Mouse (Mus musculus) B cell, adult 2 months (primary cell): ENCODE data around the gene Mcam.

Experiments used
- DNase-seq, 2 experiments: peaks; one replicate each; pipeline ENCODE4 v3.0.0; 2022

The Mcam gene

GRCm38 (mm10) chr9:44134101-44134850 is at the start of gene Mcam:
Mcam (plus strand) TSS chr9:44134469.
- peak in 1 of 2 experiments; percentile 27 for DNase-seq

DNA sequence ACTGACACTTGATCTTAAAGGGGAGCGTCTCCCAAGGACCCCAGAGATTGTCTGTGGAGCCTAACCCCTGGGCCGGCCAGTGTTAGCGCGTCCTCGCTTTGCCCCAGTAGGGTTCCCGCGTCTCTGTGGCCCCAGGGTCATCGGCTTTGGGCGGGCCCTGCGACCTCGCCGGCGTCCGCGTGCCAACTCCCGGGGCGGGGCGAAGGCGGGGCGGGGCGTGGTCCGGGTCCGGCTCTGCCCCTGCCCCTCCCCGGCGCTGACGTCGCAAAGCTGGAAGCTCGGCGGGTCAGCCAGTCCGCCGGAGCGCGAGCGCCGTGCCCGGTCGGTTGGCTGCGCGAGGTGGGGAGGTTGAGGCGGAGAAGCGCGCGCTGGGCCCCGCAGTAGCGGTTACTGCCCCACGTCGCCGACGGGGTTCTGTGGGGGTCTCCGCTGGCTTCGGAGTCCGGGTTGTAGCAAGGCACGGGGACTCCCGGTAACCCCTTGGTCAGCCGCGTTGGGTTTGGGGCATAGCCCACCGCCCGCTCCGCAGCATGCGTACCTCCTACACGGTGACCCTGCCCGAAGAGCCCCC is 49.5 kb upstream of the Mcam start:
- peak; percentile 83 for DNase-seq

DNA sequence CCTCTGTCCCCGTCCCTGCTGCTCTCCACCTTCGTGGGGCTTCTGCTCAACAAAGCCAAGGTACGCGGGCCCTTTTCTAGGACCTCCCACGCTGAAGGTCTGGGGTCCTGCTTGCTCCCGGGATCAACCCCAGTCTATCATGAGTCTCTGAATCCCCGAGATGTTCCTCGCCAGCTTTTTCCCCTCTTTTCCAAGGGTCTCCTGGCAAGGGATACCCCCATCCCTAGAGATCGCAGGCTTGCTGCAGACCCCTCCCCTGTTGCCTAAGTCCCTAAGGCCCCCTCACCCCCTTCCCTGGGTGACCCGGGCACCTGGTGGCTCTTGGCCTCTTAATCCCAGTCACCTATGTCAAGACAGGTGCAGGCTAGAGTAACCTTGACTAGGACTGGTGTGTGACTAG is 49.0 kb upstream of the Mcam start:
- no peak for DNase-seq

GRCm38 (mm10) chr9:44085741-44086665 is 48.3 kb upstream of the Mcam start:
- no peak for DNase-seq

DNA sequence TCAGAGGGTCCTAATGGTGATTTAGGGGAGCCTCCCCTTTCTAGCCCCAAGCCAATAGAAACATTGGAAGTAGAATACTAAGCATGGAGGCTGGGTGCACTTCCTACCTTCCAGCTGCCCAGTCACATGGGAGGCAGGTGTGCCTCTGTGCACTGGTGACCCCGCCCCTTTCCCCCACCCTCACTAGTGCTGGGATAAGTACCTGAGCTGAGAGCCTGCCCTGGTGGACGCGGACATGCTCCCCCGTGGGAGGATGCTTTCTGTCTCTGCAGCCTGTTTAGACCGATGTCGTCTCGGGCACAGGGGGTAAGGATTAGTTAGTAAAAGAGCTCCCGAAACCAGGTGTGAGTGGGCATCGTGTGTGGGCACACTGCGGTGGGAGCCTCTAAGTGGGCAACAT is 47.3 kb upstream of the Mcam start:
- DNase-seq, result no peak

DNA sequence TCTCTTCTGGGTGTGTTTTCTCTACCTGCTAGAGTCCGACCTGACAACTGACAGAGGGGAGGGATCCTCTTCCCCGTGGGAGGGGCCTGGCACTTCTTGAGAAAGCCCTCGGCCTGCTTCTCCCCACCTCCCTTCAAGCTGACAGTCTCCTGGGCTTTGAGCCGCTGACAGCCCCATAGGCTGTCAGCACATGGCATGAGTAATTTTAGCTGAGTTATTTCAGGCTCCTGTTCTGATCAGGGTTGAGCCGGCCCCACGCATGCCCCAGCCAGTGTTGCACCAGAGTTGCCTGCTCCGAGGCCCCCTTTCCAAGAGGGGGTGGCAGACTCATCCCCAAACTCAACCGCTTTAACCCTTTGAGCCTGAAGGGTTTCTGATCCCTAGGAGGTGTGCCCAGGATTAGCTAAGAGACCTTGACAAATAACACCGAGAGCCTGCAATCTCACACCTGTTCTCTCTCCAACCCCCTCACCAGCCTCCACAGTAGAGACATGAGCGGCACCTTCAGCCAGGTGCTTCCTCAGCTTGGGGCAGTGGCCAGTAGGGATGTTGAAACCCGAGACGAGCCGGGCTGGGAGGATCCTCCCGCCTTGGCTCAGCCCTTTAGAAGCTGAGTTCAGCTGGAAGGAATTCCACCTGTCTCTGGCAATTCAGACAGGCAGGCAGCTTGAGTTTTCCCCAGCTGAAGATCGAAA is 46.4 kb upstream of the Mcam start:
- no peak for DNase-seq

DNA sequence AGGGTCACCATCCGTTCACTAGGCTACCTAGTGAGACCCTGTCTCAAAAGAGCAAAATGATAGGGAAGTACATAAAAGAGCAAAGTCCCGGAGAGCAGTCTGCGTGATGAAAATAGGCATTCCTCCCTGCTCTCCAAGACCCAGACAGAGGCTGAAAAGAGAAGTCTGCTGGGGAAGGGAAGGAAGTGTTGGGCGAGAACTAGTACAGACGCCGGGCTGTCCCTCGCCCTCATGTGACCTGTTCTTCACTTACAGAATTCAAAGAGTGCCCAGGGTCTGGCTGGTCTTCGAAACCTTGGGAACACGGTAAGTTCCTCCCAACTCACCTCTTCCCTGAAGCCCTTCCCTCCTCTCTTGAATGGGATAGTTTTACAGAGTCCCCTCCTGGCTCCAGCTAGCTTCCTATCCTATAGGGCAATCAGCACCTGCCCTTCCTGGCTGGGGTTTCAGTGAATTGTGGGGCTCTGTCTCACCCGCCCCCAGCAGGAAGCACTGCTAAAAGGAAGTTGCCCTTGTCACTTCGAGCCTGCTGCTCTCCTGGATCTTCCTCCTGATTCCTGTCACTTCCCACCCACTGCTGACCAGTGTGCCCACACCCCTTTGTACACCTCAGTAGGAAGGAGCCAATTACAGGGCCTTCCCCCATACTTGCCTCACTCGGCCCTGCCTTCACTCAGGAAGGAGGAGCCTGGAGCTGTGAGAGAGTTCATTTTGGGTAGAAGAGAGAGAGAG is 45.2 kb upstream of the Mcam start:
- no peak for DNase-seq

DNA sequence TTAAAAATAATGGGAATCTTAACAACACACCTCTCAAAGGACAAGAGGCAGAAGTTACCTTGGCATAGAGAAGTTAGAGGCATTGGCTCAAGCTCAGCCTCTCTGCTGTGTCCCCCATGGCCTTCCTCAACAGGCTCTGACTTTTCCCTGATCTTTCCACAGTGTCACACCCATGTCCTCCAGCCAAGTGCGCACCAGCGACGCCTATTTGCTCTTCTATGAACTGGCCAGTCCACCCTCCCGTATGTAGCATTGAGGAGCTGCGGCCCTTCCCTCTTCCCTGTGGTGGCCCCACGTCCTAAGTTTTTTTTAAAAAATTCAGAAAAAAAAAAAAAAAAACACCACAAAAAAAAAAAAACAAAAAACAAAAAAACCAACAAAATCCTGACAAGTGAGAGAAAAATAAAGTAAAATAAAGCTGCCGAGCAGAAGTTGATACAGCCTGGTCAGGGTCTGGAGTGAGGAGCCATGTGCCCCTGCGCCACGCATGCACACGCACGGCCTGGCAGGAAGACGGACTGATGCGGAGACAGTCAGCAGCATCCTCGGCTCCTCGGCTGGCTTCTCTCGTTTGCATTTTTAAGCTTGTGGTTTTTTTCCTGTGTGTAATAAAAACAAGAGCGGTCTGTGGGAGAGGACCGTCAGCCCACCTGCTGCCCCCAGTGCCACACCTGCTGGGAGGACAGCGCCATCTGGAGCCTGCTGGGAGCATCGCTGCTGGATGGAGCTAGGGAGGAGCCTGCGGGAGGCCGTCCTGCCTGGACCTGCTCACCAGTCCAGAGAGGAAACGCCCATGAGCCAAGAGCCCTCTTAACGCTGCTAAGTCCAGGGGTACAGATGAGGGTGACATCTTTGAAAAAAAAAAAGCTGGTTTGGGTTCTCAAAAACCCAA is 40.4 kb upstream of the Mcam start:
- peak; percentile 84 to 86 for DNase-seq

DNA sequence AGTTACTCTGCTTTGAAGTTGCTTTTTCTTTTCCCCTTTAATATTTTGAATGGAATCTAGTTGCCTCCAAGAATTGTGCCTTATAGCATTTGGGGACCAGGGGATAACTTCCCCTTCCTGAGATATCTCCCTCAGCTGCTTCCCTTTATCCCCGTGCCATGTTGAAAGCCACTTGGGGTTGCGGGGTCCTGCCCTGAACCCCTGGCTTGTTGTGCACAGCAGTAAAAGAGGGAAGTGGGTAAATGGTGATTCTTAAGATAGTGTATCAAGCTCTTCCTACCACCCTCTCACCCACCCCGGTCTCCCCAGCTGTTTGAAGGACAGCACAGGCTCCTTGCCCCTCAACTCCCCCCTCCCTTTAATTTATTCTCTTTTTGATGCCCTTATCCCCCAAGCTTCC is 39.5 kb upstream of the Mcam start:
- no peak for DNase-seq

DNA sequence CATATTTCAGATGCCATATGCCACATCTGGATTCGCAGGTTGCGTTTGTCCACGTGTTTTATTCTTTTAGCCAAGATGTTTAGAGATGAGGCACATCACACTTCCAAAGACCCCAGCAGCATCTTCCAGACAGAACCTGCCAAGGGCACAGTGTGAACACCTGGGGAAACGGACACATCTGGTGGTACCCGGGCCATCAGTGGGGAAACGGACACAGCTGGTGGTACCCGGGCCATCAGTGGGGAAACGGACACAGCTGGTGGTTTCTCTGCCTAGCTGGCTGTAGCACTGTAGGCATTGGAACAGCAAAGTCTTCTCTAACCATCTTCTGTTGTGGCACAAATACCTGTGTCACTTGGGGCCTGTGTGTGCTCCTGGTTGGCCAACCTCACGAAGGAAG is 38.5 kb upstream of the Mcam start:
- no peak for DNase-seq

DNA sequence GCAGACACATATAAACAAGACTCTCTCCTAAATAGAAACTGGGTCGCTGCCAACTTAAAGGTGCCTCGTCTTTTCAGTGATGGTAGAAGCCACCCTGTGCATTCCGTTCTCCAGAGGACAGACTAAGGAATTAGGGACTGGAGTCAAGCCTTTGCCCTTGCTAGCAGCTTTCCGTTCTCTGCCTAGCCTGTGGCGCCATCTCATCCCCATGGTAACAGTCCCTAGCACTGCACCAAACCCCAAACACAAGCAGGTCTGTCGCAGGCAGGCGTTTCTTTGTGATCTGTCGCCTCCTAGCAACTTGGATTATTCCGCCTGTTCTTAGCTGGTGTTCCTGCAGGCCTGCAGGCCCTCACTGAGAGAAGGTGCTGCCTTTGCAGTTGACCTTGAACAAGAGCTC is 37.7 kb upstream of the Mcam start:
- no peak for DNase-seq

- no peak for DNase-seq
These were observed 32.8 kb upstream of the Mcam start, which contains the start of gene Mfrp for GRCm38 (mm10) chr9:44101490-44101889. Mfrp (plus strand) TSS chr9:44101729.

GRCm38 (mm10) chr9:44104881-44105280 is 29.4 kb upstream of the Mcam start:
- no peak for DNase-seq

GRCm38 (mm10) chr9:44105781-44106180 is 28.5 kb upstream of the Mcam start:
- no peak for DNase-seq

DNA sequence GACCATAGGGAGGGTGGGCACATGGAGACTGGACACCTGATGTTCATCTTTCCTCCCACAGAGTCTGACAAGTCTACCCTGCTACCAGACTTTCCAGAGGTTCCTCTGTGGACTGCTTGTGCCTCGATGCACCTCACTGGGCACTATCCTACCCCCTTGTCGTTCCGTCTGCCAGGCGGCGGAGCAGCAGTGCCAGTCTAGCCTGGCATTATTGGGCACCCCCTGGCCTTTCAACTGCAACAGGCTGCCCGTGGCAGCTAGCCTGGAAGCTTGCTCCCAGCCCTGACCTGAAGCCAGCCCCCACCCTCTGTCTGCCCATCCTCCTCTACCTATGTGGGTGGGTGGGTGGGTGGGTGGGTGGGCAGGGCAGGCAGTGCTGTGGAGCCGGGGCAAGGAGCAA is 28.1 kb upstream of the Mcam start:
- no peak for DNase-seq

- no peak for DNase-seq
These were observed 27.7 kb upstream of the Mcam start for GRCm38 (mm10) chr9:44106596-44106995.

GRCm38 (mm10) chr9:44107110-44107509 is 27.2 kb upstream of the Mcam start, which contains the start of gene C1qtnf5:
C1qtnf5 (plus strand) TSS chr9:44107245.
- no peak for DNase-seq

DNA sequence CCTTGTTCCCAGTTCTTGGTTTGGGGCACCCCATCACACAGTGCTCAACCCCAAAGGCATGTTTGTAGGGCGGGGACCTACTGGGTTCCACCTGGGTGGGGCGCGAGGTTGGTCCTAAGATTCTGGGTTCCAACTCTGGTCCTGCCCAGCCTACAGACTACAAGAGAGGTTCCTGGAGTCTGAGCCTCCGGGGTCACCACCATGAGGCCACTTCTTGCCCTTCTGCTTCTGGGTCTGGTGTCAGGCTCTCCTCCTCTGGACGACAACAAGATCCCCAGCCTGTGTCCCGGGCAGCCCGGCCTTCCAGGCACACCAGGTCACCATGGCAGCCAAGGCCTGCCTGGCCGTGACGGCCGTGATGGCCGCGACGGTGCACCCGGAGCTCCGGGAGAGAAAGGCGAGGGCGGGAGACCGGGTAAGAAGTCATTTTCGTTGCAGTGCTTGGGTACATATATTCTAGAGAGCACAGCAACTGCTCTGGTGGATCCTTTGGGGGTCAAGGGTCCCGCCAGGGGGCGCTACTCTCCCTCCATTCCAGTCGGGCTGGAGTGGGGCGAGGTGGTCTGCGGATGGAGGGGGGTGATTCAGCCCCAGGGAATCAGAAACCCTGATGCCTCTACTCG is 26.6 kb upstream of the Mcam start:
- DNase-seq, result no peak

- no peak for DNase-seq
These were observed 25.8 kb upstream of the Mcam start for GRCm38 (mm10) chr9:44108269-44109055.
